Mouse (Mus musculus) cerebellum, adult 2 months (tissue): ENCODE measurements at regions not wholly inside any gene's neighbourhood (a gene's known extent, or its start where the extent isn't known, plus 50 kb on each side); places are given as distances from the start of the nearest gene placed in this dataset.

Source experiments
- CTCF ChIP-seq: fragments of 200-500 bp; IDR thresholded peaks from 2 replicates; pipeline ENCODE4 v1.5.1; 2011; ENCODE audit warnings: low read depth, mild to moderate bottlenecking, control low read depth, low read length, moderate library complexity, borderline replicate concordance; ENCODE audit not compliant: insufficient read depth
- POLR2A ChIP-seq: fragments of 200-500 bp; IDR thresholded peaks from 2 replicates; pipeline ENCODE4 v1.6.1; 2011; ENCODE audit warnings: low read length, control low read depth, borderline replicate concordance; ENCODE audit not compliant: insufficient read depth

DNA sequence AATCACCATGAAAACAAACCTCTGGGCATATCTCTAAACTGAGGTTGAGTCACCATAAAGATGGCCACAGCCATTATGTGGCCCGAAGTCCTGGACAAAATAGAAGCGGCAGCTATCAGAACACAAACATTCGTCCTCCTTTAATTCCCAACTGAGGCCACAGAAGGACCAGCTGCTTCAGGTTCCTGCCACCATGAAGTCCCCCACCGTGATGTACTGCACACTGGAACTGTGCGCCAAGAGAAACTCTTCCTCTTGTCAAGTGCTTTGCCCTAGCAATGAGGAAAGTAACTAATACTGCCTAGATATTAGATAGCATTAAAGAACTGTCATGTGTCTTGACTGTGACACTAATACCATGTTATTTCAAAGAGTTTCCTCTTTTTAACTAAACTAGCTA, 54.4 kb upstream of the Pgm2 start:
- no peak for TF ChIP-seq CTCF
- TF ChIP-seq POLR2A = no peak
